Mouse (Mus musculus): ENCODE measurements around the gene Tbpl2.

Tbpl2 gene

GRCm38 (mm10) chr2:24096495-24096894 lies at the start of gene Tbpl2:
Gene Tbpl2 (minus strand): TSS chr2:24096595.
- no peak for DNase-seq (ENCODE audit: low read depth, low spot score)

DNA sequence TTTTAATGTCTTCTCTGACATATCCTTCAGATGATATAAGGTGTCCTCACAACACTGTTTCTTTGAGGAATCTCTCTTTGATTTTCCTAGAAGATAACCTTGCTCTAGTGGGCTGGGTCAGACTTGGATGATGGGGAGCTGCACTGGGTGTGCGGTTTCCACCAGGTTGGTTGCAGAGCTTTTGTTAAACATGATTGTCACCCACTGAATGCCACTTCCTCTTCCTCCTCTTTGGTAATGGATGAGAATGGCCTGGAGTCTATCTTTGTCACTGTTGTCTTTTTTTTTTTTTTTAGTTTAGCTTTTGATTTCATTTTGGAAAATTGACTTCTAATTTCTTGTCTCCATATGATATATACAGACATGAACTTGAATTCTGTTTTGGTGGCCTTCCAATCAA lies 38.0 kb upstream of the Tbpl2 start:
- DNase-seq (ENCODE audit: low read depth, low spot score), result no peak

DNA sequence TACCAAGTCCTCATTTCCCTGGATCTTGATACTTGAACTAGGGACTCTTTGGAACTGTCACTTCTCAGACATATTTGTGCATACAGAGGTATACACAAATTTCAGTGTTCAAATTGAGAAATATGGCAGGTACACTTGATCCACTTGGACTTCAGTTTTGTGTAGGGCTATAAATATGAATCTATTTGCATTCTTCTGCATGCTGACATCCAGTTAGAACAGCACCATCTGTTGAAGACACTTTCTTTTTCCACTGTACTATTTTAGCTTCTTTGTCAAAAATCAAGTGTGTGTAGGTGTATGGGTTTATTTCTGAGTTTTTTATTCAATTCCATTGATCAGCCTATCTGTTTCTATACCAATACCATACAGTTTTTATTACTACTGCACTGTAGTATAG lies 12.7 kb upstream of the Tbpl2 start:
- DNase-seq (ENCODE audit: low read depth, low spot score), result no peak

- no peak for DNase-seq (ENCODE audit: low read depth, low spot score)
These were observed 7.4 kb upstream of the Tbpl2 start for GRCm38 (mm10) chr2:24103619-24104289.

- DNase-seq (ENCODE audit: low read depth, low spot score), result no peak
These were observed 5.5 kb downstream of the Tbpl2 start for GRCm38 (mm10) chr2:24090921-24091320.

DNA sequence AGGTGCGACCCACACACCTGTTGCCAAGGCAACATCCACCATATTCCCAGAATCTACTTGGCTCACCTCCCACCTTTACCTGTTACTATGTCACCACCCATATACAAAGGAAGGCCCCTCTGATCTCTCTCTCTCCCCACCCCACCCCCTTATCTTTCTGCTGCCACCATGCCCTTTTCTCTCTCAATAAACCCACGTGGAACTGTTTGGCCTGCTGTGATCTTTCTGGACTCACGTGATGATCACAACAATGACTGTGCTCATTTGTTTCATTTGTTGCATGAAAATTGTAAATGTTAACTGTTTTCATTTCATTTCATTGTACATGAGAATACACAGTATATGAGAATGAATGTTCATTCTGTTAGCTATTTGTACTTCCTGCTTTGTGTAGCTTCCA lies 45.9 kb downstream of the Tbpl2 start:
- no peak for DNase-seq (ENCODE audit: low read depth, low spot score)

GRCm38 (mm10) chr2:24049344-24049990 lies 46.9 kb downstream of the Tbpl2 start, which contains the start of gene Hnmt:
Gene Hnmt (minus strand): TSS chr2:24049394.
- no peak for DNase-seq (ENCODE audit: low read depth, low spot score)

DNA sequence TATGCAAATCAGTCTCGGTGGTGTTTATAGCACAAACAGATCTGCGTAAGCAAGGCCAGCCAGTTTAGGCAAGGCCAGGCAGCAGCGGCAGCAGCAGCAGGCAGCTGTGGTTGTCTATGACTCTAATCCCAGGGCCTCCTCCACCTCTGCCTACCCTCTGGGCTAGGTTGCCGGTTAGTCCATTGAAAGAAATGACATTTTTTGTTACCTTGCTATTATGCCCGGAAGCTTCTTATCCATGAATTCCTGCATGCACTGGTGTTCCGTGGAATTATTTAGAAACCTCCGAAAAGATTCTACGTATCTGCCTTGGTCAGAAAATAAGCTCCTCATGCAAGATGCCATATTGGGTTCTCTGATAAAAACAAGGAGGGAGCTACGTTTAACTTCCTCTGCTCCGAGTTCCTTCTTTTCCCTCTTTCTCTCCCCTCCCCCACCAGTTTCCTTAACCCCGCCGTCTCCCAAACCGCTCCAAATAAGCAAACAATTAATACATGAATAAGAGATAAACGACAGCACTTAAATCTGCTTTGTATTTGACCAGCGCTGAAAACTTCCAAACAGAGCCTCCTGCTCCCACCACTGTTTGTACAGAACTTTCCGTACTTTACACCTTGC lies 47.8 kb downstream of the Tbpl2 start:
- DNase-seq (ENCODE audit: low read depth, low spot score), result peak; percentile 17

GRCm38 (mm10) chr2:24047551-24048479 lies 48.6 kb downstream of the Tbpl2 start:
- DNase-seq (ENCODE audit: low read depth, low spot score), result no peak

DNA sequence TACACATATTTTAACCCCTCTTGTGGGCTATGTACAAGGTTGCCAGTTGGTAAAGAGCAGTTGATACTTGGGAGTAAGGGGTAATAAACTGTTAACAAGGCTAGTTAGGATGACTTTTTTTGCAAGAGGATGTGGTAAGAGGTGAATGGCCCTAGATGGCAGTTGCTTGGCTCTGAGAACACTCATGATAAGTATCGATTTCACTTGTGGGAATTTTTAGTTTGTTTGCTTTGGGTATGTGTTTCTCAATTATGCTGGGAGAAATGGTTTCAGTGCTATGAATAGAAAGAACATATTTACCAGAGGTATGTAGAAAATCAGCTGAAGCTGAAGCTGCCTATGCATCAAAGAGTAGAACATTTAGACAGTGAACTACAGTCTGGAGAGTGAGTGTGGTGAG lies 53.5 kb downstream of the Tbpl2 start:
- DNase-seq (ENCODE audit: low read depth, low spot score), result no peak

DNA sequence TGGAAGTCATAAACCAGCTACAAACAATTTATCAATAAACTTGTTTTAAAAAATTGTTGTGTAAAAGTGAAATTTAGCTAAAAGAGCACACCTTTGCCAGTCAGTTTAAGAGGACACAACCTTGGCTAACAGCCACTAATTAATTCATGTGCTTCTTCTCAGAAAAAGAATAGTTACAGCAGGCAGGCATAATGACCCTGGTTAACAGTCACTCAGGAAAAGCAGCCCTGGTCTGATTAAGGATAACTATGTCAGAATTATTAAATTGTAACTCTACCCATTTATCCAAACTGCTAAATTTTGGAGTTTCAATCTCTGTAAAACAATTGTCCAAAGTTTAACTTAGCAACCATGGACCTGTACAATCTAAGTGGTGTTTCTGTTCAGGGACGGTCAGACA lies 55.9 kb downstream of the Tbpl2 start:
- DNase-seq (ENCODE audit: low read depth, low spot score), result no peak
